8 mouse cellular contexts compared by ENCODE assay signal in the genomic region with DNA sequence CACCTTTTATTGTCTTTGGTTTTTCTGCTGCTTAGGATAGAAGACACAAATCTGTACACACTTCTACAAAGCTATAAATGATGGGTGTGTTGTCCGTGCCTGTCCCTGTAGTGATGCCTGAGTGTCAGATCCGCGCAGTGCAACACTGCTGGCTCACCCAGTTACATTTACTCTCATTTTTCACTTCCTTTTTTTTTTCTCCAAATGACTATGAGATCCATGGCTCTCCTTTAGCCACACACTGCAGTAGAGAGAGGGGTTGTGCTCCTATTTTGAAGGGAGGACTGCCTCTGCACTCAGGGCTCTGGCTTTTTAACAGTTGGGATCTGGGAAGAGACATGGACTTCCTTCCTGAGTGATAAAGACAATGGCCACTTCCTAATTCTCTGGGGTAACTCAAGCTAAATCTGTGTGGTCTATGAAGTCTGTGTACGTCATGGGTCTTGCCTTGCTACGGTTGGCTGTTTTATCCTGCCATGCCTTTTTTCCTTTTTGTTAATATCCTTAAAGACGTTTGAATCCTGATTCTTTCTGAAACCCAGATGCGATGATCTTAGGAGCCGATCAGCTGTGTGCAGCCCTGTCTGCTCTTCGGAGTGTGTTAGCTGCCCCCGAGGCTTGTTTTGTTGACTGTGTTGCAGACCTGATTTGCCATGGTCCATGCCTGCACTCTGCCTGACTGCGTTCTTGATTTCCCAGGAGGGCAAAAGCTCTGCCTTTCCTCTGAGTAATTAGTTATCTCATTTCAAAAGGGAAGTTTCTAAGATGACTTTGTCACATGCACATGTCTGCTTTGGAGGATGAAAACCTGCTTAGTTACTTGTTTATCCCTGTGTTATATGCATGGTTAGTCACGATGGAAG.
DNase-seq lines count a peak whose midpoint lies in the region; ATAC-seq lines count a peak whose summit lies in the region.

No protein-coding gene starts in this region.

- H3K9ac ChIP-seq in embryonic facial prominence, embryonic 14.5 days (ENCODE audit: low read depth, low read length): no peak overlapping the region
- 0 out of 2 replicates have a peak overlapping the region, but pooled peaks have one; percentile 34 for H3K9ac ChIP-seq in hindbrain, embryonic 11.5 days (ENCODE audit: low read depth, low read length)

- intact Hi-C loops in left cerebral cortex, postnatal 4 days (cut with DNase I): no loop called here

- peak; percentile 70 for ATAC-seq in embryonic facial prominence, embryonic 14.5 days (ENCODE audit: low read depth)
- ATAC-seq in hindbrain, embryonic 11.5 days (ENCODE audit: low FRiP score): peak; percentile 88
- peak; percentile 61 for ATAC-seq in monocyte, adult 5-6 weeks (replicated peaks; ENCODE audit: insufficient number of reproducible peaks, low FRiP score, low TSS enrichment, poor library complexity, severe bottlenecking)
- no peak for ATAC-seq in activated CD4-positive, CD25-positive, alpha-beta regulatory T cell, adult 4 months

- peaks cover 40% of the 10 kb centered on the region for H3K4me1 ChIP-seq in embryonic facial prominence, embryonic 14.5 days (ENCODE audit: control insufficient read depth, insufficient read depth, low read length)
- peaks cover 9% of the 10 kb centered on the region; the same call in 1 of the 2 replicates for H3K4me1 ChIP-seq in hindbrain, embryonic 11.5 days (replicated peaks; ENCODE audit: control insufficient read depth, insufficient read depth, low read length)

- WGBS in embryonic facial prominence, embryonic 14.5 days: 27% methylated on average over 12 of the region's 12 CpGs
- WGBS in hindbrain, embryonic 11.5 days: 40% methylated on average over 12 of the region's 12 CpGs

- peak; percentile 57 for DNase-seq in left cerebral cortex, postnatal 4 days
- DNase-seq in left cerebral cortex, adult 8-10 months (ENCODE audit: low spot score in 2 of 2): no peak
- peak; percentile 83 for DNase-seq in embryonic facial prominence, embryonic 14.5 days (ENCODE audit: low spot score)
- peak; percentile 67 for DNase-seq in hindbrain, embryonic 11.5 days (ENCODE audit: low spot score)
- no peak for DNase-seq in adrenal gland, postnatal 36 days
- DNase-seq in layer of hippocampus, postnatal 14 days (ENCODE audit: low spot score in 2 of 2): no peak

- peak overlapping the region; percentile 27; the same call in 1 of the 2 replicates for H3K4me2 ChIP-seq in embryonic facial prominence, embryonic 14.5 days (ENCODE audit: low read depth, low read length)
- no peak overlapping the region for H3K4me2 ChIP-seq in hindbrain, embryonic 11.5 days (replicated peaks; ENCODE audit: low read depth, low read length)

- no peak overlapping the region for H3K4me3 ChIP-seq in embryonic facial prominence, embryonic 14.5 days (ENCODE audit: low read depth, low read length)
- H3K4me3 ChIP-seq in hindbrain, embryonic 11.5 days (ENCODE audit: low read depth, low read length): no peak overlapping the region

- H3K27me3 ChIP-seq in embryonic facial prominence, embryonic 14.5 days (replicated peaks; ENCODE audit: control insufficient read depth, insufficient read depth, low read length): no peaks in the 10 kb centered on the region
- no peaks in the 10 kb centered on the region for H3K27me3 ChIP-seq in hindbrain, embryonic 11.5 days (ENCODE audit: control insufficient read depth, insufficient read depth, low read length)

- H3K27ac ChIP-seq in embryonic facial prominence, embryonic 14.5 days (replicated peaks; ENCODE audit: low read depth, low read length): peak overlapping the region; percentile 49
- H3K27ac ChIP-seq in hindbrain, embryonic 11.5 days (ENCODE audit: low read depth, low read length): peak overlapping the region; percentile 88

- H3K9me3 ChIP-seq in embryonic facial prominence, embryonic 14.5 days (ENCODE audit: control insufficient read depth, low read length): no peaks in the 10 kb centered on the region
- H3K9me3 ChIP-seq in hindbrain, embryonic 11.5 days (ENCODE audit: control insufficient read depth, low read length): no peaks in the 10 kb centered on the region

- no peaks in the 10 kb centered on the region for H3K36me3 ChIP-seq in embryonic facial prominence, embryonic 14.5 days (ENCODE audit: control insufficient read depth, insufficient read depth, low read length)
- H3K36me3 ChIP-seq in hindbrain, embryonic 11.5 days (ENCODE audit: control insufficient read depth, insufficient read depth, low read length): no peaks in the 10 kb centered on the region

Comparison
In these comparisons a context has a peak if more than half of its experiments do, and no peak if none do; other contexts are left out.
1. DNase-seq: peak in left cerebral cortex, postnatal 4 days (single experiment), embryonic facial prominence, embryonic 14.5 days (single experiment) and hindbrain, embryonic 11.5 days (single experiment); none in left cerebral cortex, adult 8-10 months (0 of 2), adrenal gland, postnatal 36 days (0 of 2) and layer of hippocampus, postnatal 14 days (0 of 2).